Mouse (Mus musculus) T-cell, adult 2 months (primary cell): Measurements from ENCODE around the gene Tctn1.

Experiments
- DNase-seq: peaks from one replicate; pipeline ENCODE4 v3.0.0; 2022; ENCODE audit warnings: low spot score

Tctn1 gene

GRCm38 (mm10) chr5:122246547-122247167 is 17.6 kb downstream of the Tctn1 start:
- no peak for DNase-seq

GRCm38 (mm10) chr5:122245186-122245585 is 19.1 kb downstream of the Tctn1 start:
- no peak for DNase-seq

- DNase-seq, result no peak
Observed at GRCm38 (mm10) chr5:122243781-122244523, 20.3 kb downstream of the Tctn1 start.

GRCm38 (mm10) chr5:122242521-122243123 is 21.6 kb downstream of the Tctn1 start:
- DNase-seq, result no peak

GRCm38 (mm10) chr5:122240989-122241388 is 23.3 kb downstream of the Tctn1 start:
- DNase-seq, result no peak

GRCm38 (mm10) chr5:122240521-122240920 is 23.7 kb downstream of the Tctn1 start:
- no peak for DNase-seq

- no peak for DNase-seq
Observed at GRCm38 (mm10) chr5:122239618-122240017, 24.6 kb downstream of the Tctn1 start.

- no peak for DNase-seq
Observed at GRCm38 (mm10) chr5:122237200-122237599, 27.1 kb downstream of the Tctn1 start.

- DNase-seq, result peak; percentile 81
Observed at GRCm38 (mm10) chr5:122235196-122235836, 28.9 kb downstream of the Tctn1 start.

- peak; percentile 79 for DNase-seq
Observed at GRCm38 (mm10) chr5:122234319-122235195, 29.7 kb downstream of the Tctn1 start.

GRCm38 (mm10) chr5:122233695-122234094 is 30.6 kb downstream of the Tctn1 start:
- DNase-seq, result peak; percentile 52

- peak; percentile 51 for DNase-seq
Observed at GRCm38 (mm10) chr5:122233077-122233581, 31.1 kb downstream of the Tctn1 start.

GRCm38 (mm10) chr5:122232004-122232403 is 32.3 kb downstream of the Tctn1 start:
- peak; percentile 48 for DNase-seq

GRCm38 (mm10) chr5:122231431-122231830 is 32.8 kb downstream of the Tctn1 start:
- peak; percentile 37 for DNase-seq

GRCm38 (mm10) chr5:122230816-122231215 is 33.4 kb downstream of the Tctn1 start:
- peak; percentile 62 for DNase-seq

GRCm38 (mm10) chr5:122228772-122229171 is 35.5 kb downstream of the Tctn1 start:
- no peak for DNase-seq

GRCm38 (mm10) chr5:122228271-122228765 is 35.9 kb downstream of the Tctn1 start:
- DNase-seq, result no peak

GRCm38 (mm10) chr5:122224291-122224690 is 40.0 kb downstream of the Tctn1 start:
- DNase-seq, result no peak

- no peak for DNase-seq
Observed at GRCm38 (mm10) chr5:122221085-122221484, 43.2 kb downstream of the Tctn1 start.

GRCm38 (mm10) chr5:122219655-122220629 is 44.3 kb downstream of the Tctn1 start:
- peak; percentile 81 for DNase-seq
